Mouse (Mus musculus) heart, embryonic 11.5 days (tissue): ENCODE measurements around the gene Tcirg1. TPM values are rescaled to one million over a fixed set of nuclear protein-coding genes. Genes with fewer than 3 reads are reported as not detected.

Source experiments
- ATAC-seq: fragments of 200-750 bp; cut with Nextera tagmentation; replicated peaks from 2 replicates; pipeline ENCODE4 v1.8.0; 2017; ENCODE audit warnings: moderate library complexity; ENCODE audit not compliant: insufficient number of reproducible peaks, low FRiP score, low TSS enrichment
- H3K27ac ChIP-seq: fragments of 300-500 bp; sonication (generic); 2 replicates; pipeline ENCODE4 v1.5.1; 2014; ENCODE audit warnings: mild to moderate bottlenecking, low read depth, low read length
- H3K27me3 ChIP-seq: fragments of 300-500 bp; sonication (generic); 2 replicates; pipeline ENCODE4 v1.6.1; 2014; ENCODE audit warnings: mild to moderate bottlenecking, low read length, mixed read lengths; ENCODE audit not compliant: control insufficient read depth, insufficient read depth
- H3K36me3 ChIP-seq: fragments of 300-500 bp; sonication (generic); 2 replicates; pipeline ENCODE4 v1.6.1; 2014; ENCODE audit warnings: mild to moderate bottlenecking, low read length, moderate library complexity, mixed read lengths; ENCODE audit not compliant: control insufficient read depth, insufficient read depth
- H3K4me1 ChIP-seq: fragments of 300-500 bp; sonication (generic); 2 replicates; pipeline ENCODE4 v1.6.1; 2014; ENCODE audit warnings: low read length; ENCODE audit not compliant: control insufficient read depth, insufficient read depth
- H3K4me2 ChIP-seq: fragments of 300-500 bp; sonication (generic); 2 replicates; pipeline ENCODE4 v1.6.1; 2014; ENCODE audit warnings: mild to moderate bottlenecking, moderate library complexity
- H3K4me3 ChIP-seq: fragments of 300-500 bp; sonication (generic); 2 replicates; pipeline ENCODE4 v1.5.1; 2014; ENCODE audit warnings: low read depth, low read length
- H3K9ac ChIP-seq: fragments of 300-500 bp; sonication (generic); 2 replicates; pipeline ENCODE4 v1.6.1; 2014; ENCODE audit warnings: mild to moderate bottlenecking, low read depth, low read length, moderate library complexity
- H3K9me3 ChIP-seq: fragments of 300-500 bp; sonication (generic); replicated peaks from 2 replicates; pipeline ENCODE4 v1.6.1; 2016; ENCODE audit warnings: low read length; ENCODE audit not compliant: control insufficient read depth
- WGBS: fragments of 180-500 bp; shearing (Covaris S2); extraction: QIAGEN DNeasy Blood & Tissue Kit; methylation state at CpG from one replicate; pipeline ENCODE4 v1.1.7; 2014; ENCODE audit not compliant: insufficient replicate concordance; 5-methylcytosine and 5-hydroxymethylcytosine counted together
- polyA plus RNA-seq: library from polyadenylated mRNA; unstranded; fragments of >200 nt; fragmentation: Nextera tagmentation; extraction: Ambion mirVana; gene quantifications from 2 replicates; pipeline ENCODE4 v1.2.1, GENCODE M21; 2014

Tcirg1 gene
- polyA plus RNA-seq, 1 experiment from 2014 or later: 16.2 TPM

GRCm38 (mm10) chr19:3910206-3910605, 3.3 kb upstream of the Tcirg1 start:
- Histone ChIP-seq H3K27ac (no peak overlapping the region), H3K9ac (no peak overlapping the region), H3K9me3 (no peaks in the 10 kb centered on the region), H3K36me3 (0 out of 2 replicates have a peak, but pooled peaks cover 3% of the 10 kb centered on the region), H3K27me3 (no peaks in the 10 kb centered on the region), H3K4me1 (peaks cover 27% of the 10 kb centered on the region), H3K4me3 (no peak overlapping the region), H3K4me2 (no peak overlapping the region)
- ATAC-seq: no peak
- 79% methylated on average over 5 of the region's 5 CpGs for WGBS

GRCm38 (mm10) chr19:3907876-3908660, 1.1 kb upstream of the Tcirg1 start:
- no peak for ATAC-seq
- no peaks in the 10 kb centered on the region for H3K9me3 ChIP-seq
- H3K36me3 ChIP-seq: 0 out of 2 replicates have a peak, but pooled peaks cover 3% of the 10 kb centered on the region
- H3K27ac ChIP-seq: no peak overlapping the region
- peaks cover 32% of the 10 kb centered on the region for H3K4me1 ChIP-seq
- H3K9ac ChIP-seq: no peak overlapping the region
- H3K4me2 ChIP-seq: no peak overlapping the region
- H3K4me3 ChIP-seq: no peak overlapping the region
- 75% methylated on average over 8 of the region's 8 CpGs for WGBS
- H3K27me3 ChIP-seq: no peaks in the 10 kb centered on the region

GRCm38 (mm10) chr19:3906326-3906725, 607 bp downstream of the Tcirg1 start:
- Histone ChIP-seq H3K27me3 (no peaks in the 10 kb centered on the region), H3K9ac (peak overlapping the region; percentile 72), H3K4me1 (peaks cover 23% of the 10 kb centered on the region), H3K4me3 (peak overlapping the region; percentile 60), H3K9me3 (no peaks in the 10 kb centered on the region), H3K4me2 (peak overlapping the region; percentile 90), H3K27ac (peak overlapping the region; percentile 80; the same call in 1 of the 2 replicates), H3K36me3 (0 out of 2 replicates have a peak, but pooled peaks cover 11% of the 10 kb centered on the region)
- 23% methylated on average over 10 of the region's 10 CpGs for WGBS
- ATAC-seq: 0 out of 2 replicates have a peak, but pooled peaks have one; percentile 15

- H3K36me3 ChIP-seq: 0 out of 2 replicates have a peak, but pooled peaks cover 11% of the 10 kb centered on the region
- H3K27ac ChIP-seq: peak overlapping the region; percentile 80
- no peak for ATAC-seq
- H3K9ac ChIP-seq: peak overlapping the region; percentile 67
- 32% methylated on average over 6 of the region's 6 CpGs for WGBS
- no peaks in the 10 kb centered on the region for H3K27me3 ChIP-seq
- peaks cover 23% of the 10 kb centered on the region for H3K4me1 ChIP-seq
- H3K4me3 ChIP-seq: peak overlapping the region; percentile 60
- H3K9me3 ChIP-seq: no peaks in the 10 kb centered on the region
- H3K4me2 ChIP-seq: peak overlapping the region; percentile 90
These were observed 1.5 kb downstream of the Tcirg1 start for GRCm38 (mm10) chr19:3905261-3905969.

- no peaks in the 10 kb centered on the region for H3K9me3 ChIP-seq
These were observed 2.6 kb downstream of the Tcirg1 start for GRCm38 (mm10) chr19:3904363-3904675.

GRCm38 (mm10) chr19:3903648-3904362, 3.1 kb downstream of the Tcirg1 start:
- ATAC-seq: no peak
- H3K4me3 ChIP-seq: no peak overlapping the region
- no peak overlapping the region for H3K9ac ChIP-seq
- no peak overlapping the region for H3K4me2 ChIP-seq
- WGBS: 72% methylated on average over 25 of the region's 25 CpGs
- H3K36me3 ChIP-seq: 0 out of 2 replicates have a peak, but pooled peaks cover 11% of the 10 kb centered on the region
- no peaks in the 10 kb centered on the region for H3K27me3 ChIP-seq
- H3K4me1 ChIP-seq: peaks cover 23% of the 10 kb centered on the region
- H3K27ac ChIP-seq: no peak overlapping the region
- H3K9me3 ChIP-seq: no peaks in the 10 kb centered on the region

More at GRCm38 (mm10) chr19:3904363-3904675, 2.6 kb downstream of the Tcirg1 start:
- H3K27ac ChIP-seq: no peak overlapping the region
- no peak for ATAC-seq
- no peaks in the 10 kb centered on the region for H3K27me3 ChIP-seq
- H3K4me2 ChIP-seq: peak overlapping the region; percentile 90
- 67% methylated on average over 10 of the region's 10 CpGs for WGBS
- no peak overlapping the region for H3K9ac ChIP-seq
- H3K36me3 ChIP-seq: 0 out of 2 replicates have a peak, but pooled peaks cover 11% of the 10 kb centered on the region
- peaks cover 23% of the 10 kb centered on the region for H3K4me1 ChIP-seq
- H3K4me3 ChIP-seq: no peak overlapping the region

- H3K4me1 ChIP-seq: peaks cover 23% of the 10 kb centered on the region
- 84% methylated on average over 12 of the region's 12 CpGs for WGBS
- 0 out of 2 replicates have a peak, but pooled peaks cover 8% of the 10 kb centered on the region for H3K36me3 ChIP-seq
- no peak for ATAC-seq
- no peaks in the 10 kb centered on the region for H3K27me3 ChIP-seq
- H3K4me2 ChIP-seq: no peak overlapping the region
- no peak overlapping the region for H3K9ac ChIP-seq
- H3K4me3 ChIP-seq: no peak overlapping the region
- no peak overlapping the region for H3K27ac ChIP-seq
- no peaks in the 10 kb centered on the region for H3K9me3 ChIP-seq
These were observed 4.0 kb downstream of the Tcirg1 start for GRCm38 (mm10) chr19:3902966-3903365.

- no peak overlapping the region for H3K4me3 ChIP-seq
- peaks cover 10% of the 10 kb centered on the region; the same call in 1 of the 2 replicates for H3K4me1 ChIP-seq
- WGBS: 90% methylated on average over 4 of the region's 4 CpGs
- H3K27ac ChIP-seq: no peak overlapping the region
- no peaks in the 10 kb centered on the region for H3K27me3 ChIP-seq
- H3K9me3 ChIP-seq: no peaks in the 10 kb centered on the region
- H3K36me3 ChIP-seq: peaks cover 13% of the 10 kb centered on the region; the same call in 1 of the 2 replicates
- ATAC-seq: no peak
- no peak overlapping the region for H3K4me2 ChIP-seq
- no peak overlapping the region for H3K9ac ChIP-seq
These were observed 7.3 kb downstream of the Tcirg1 start for GRCm38 (mm10) chr19:3899618-3900017.
